Mouse (Mus musculus) adrenal gland, postnatal 10 days (tissue): ENCODE measurements around the gene Magea10. TPM values are rescaled to one million over a fixed set of nuclear protein-coding genes. Genes with fewer than 3 reads are reported as not detected.

Experiments
- DNase-seq: peaks from one replicate; pipeline ENCODE4 v3.0.0; 2021; ENCODE audit warnings: mixed read lengths
- long read RNA-seq, 2 experiments: library from polyadenylated mRNA; stranded (forward); transcript quantifications; one replicate each; pipeline ENCODE4 v2.0.0; 2021
- total RNA-seq, 2 experiments: library from RNA; stranded (reverse); gene quantifications; 2 replicates each; pipeline ENCODE4 v1.2.3; 2021

Magea10 gene
- not detected for total RNA-seq
- long read RNA-seq, experiment 1, result 0 reads
- long read RNA-seq, experiment 2, result 0 reads

GRCm38 (mm10) chrX:72386758-72387157, at the start of gene Magea10:
Gene Magea10 (minus strand): TSS chrX:72386858.
- DNase-seq, result no peak

GRCm38 (mm10) chrX:72381972-72382371, 4.7 kb downstream of the Magea10 start:
- no peak for DNase-seq

Other genes with a start within 250 kb of the Magea10 start
- not detected for gene Magea4, start 164.8 kb downstream of the Magea10 start, total RNA-seq
- gene Gabre, start 112.1 kb downstream of the Magea10 start, total RNA-seq, result 1 to 10 TPM; 1.0 to 1.2 TPM